Mouse (Mus musculus) lung, postnatal 0 days (tissue): Measurements from ENCODE around the gene Npas4. TPM values are rescaled to one million over a fixed set of nuclear protein-coding genes. Genes with fewer than 3 reads are reported as not detected.
"Not testable (repeated sequence)": the region's sequence is repeated elsewhere in the genome, so short reads cannot be mapped to it uniquely, and the experiment has no call there.

ENCODE experiments used
- ATAC-seq: fragments of 200-750 bp; cut with Nextera tagmentation; 2 replicates; pipeline ENCODE4 v1.8.0; 2017; ENCODE audit warnings: moderate library complexity
- DNase-seq: peaks from one replicate; pipeline ENCODE4 v3.0.0-alpha.2; 2016; ENCODE audit warnings: low spot score
- H3K27ac ChIP-seq: fragments of 300-500 bp; sonication (generic); 2 replicates; pipeline ENCODE4 v1.5.1; 2014; ENCODE audit warnings: antibody characterized with exemption, mild to moderate bottlenecking, low read length, mixed read lengths
- H3K27me3 ChIP-seq: fragments of 300-500 bp; sonication (generic); replicated peaks from 2 replicates; pipeline ENCODE4 v1.6.1; 2014; ENCODE audit warnings: low read length, mixed read lengths; ENCODE audit not compliant: insufficient read depth
- H3K36me3 ChIP-seq: fragments of 300-500 bp; sonication (generic); 2 replicates; pipeline ENCODE4 v1.6.1; 2014; ENCODE audit warnings: low read length, mixed read lengths; ENCODE audit not compliant: insufficient read depth
- H3K4me1 ChIP-seq: fragments of 300-500 bp; sonication (generic); 2 replicates; pipeline ENCODE4 v1.6.1; 2014; ENCODE audit warnings: antibody characterized with exemption, low read depth, low read length, mixed read lengths; ENCODE audit not compliant: insufficient read depth
- H3K4me2 ChIP-seq: fragments of 300-500 bp; sonication (generic); replicated peaks from 2 replicates; pipeline ENCODE4 v1.6.1; 2014; ENCODE audit warnings: low read depth, mild to moderate bottlenecking, low read length, moderate library complexity, mixed read lengths
- H3K4me3 ChIP-seq: fragments of 300-500 bp; sonication (generic); 2 replicates; pipeline ENCODE4 v1.5.1; 2014; ENCODE audit warnings: low read depth, low read length
- H3K9ac ChIP-seq: fragments of 300-500 bp; sonication (generic); replicated peaks from 2 replicates; pipeline ENCODE4 v1.6.1; 2014; ENCODE audit warnings: low read depth, mild to moderate bottlenecking
- H3K9me3 ChIP-seq: fragments of 300-500 bp; sonication (generic); 2 replicates; pipeline ENCODE4 v1.6.1; 2016; ENCODE audit warnings: low read length, mixed read lengths
- CTCF ChIP-seq: IDR thresholded peaks from 2 replicates; pipeline ENCODE4 v1.5.1; 2016; ENCODE audit warnings: antibody characterized with exemption, mild to moderate bottlenecking
- EP300 ChIP-seq: IDR thresholded peaks from 2 replicates; pipeline ENCODE4 v1.6.1; 2016; ENCODE audit warnings: antibody characterized with exemption, mild to moderate bottlenecking, control low read depth
- WGBS: fragments of 180-500 bp; shearing (Covaris S2); extraction: QIAGEN DNeasy Blood & Tissue Kit; methylation state at CpG from one replicate; pipeline ENCODE4 v1.1.7; 2014; 5-methylcytosine and 5-hydroxymethylcytosine counted together
- polyA plus RNA-seq: library from polyadenylated mRNA; unstranded; fragments of >200 nt; fragmentation: Nextera tagmentation; extraction: Ambion mirVana; gene quantifications from 2 replicates; pipeline ENCODE4 v1.2.1, GENCODE M21; 2015

Gene Npas4
- polyA plus RNA-seq, 1 experiment from 2014 or later: 0.04 TPM

DNA sequence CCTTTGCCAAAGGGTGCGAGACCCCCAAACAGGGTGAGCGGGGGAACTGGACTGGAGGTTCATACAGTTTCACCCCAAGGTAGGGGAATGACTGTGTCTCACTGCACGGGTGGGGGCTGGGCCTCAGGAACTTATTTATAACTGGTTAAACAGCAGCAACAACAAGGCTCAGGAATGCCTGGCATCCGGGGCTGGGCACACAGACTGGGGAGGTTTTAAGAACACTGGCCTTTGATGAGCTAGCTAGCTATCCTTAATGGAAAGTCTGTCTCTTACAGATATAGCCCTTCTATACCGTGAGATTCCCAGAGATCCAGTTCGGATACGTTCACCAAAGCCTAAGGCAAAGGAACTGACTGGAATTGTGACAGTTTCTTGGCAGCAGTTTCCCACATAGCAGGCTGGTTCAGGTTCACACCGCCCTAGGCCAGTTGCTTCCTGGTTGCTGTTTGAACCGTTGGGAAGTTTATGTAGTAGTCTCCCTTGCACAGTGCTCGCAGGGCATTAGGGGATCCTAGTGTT, 26.2 kb upstream of the Npas4 start:
- H3K27ac ChIP-seq: peak overlapping the region; percentile 38; the same call in 1 of the 2 replicates
- ATAC-seq: peak; percentile 84
- DNase-seq: peak; percentile 64
- no peaks in the 10 kb centered on the region for H3K27me3 ChIP-seq
- peak overlapping the region; percentile 27; the same call in 1 of the 2 replicates for H3K4me2 ChIP-seq
- H3K4me1 ChIP-seq: no peaks in the 10 kb centered on the region
- no peaks in the 10 kb centered on the region for H3K36me3 ChIP-seq
- no peak overlapping the region for H3K4me3 ChIP-seq
- H3K9ac ChIP-seq: no peak overlapping the region
- no peaks in the 10 kb centered on the region for H3K9me3 ChIP-seq
- WGBS: 19% methylated on average over 10 of the region's 10 CpGs
- no peak; the same call in 1 of the 2 replicates for TF ChIP-seq EP300
- TF ChIP-seq CTCF: no peak

DNA sequence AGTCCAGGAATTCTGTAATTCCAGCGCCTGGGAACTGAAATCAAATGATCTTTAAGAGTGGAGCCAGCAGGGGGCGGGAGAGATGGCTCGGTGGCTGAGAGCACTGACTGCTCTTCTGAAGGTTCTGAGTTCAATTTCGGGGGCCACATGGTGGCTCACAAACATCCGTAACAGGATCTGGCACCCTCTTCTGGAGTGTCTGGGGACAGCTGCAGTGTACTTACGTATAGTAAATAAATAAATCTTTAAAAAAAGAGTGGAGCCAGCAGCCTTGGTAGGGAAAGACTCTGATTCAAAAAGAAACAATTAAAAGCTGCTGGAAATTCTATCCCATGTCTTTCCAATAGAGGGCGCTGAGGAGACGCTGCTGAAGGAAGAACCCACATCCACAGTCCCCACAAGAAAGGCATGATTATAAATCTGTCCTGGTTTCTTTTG, 24.9 kb upstream of the Npas4 start:
- H3K9ac ChIP-seq: no peak overlapping the region
- WGBS: 13% methylated on average over 8 of the region's 8 CpGs
- H3K4me1 ChIP-seq: no peaks in the 10 kb centered on the region
- H3K4me3 ChIP-seq: no peak overlapping the region
- H3K27me3 ChIP-seq: no peaks in the 10 kb centered on the region
- DNase-seq (peak; percentile 68), ATAC-seq (no peak)
- no peaks in the 10 kb centered on the region for H3K36me3 ChIP-seq
- H3K9me3 ChIP-seq: no peaks in the 10 kb centered on the region
- TF ChIP-seq CTCF (peak; percentile 63), EP300 (no peak)
- H3K27ac ChIP-seq: no peak overlapping the region
- no peak overlapping the region for H3K4me2 ChIP-seq

GRCm38 (mm10) chr19:5013138-5013537, 23.0 kb upstream of the Npas4 start:
- H3K9ac ChIP-seq: no peak overlapping the region
- no peaks in the 10 kb centered on the region for H3K4me1 ChIP-seq
- H3K27me3 ChIP-seq: no peaks in the 10 kb centered on the region
- no peak overlapping the region for H3K4me2 ChIP-seq
- no peak overlapping the region for H3K4me3 ChIP-seq
- WGBS: 42% methylated on average over 8 of the region's 8 CpGs
- TF ChIP-seq CTCF: no peak
- TF ChIP-seq EP300: no peak
- DNase-seq (no peak), ATAC-seq (no peak)
- no peaks in the 10 kb centered on the region for H3K9me3 ChIP-seq
- H3K27ac ChIP-seq: no peak overlapping the region
- H3K36me3 ChIP-seq: no peaks in the 10 kb centered on the region

- 53% methylated on average over 4 of the region's 4 CpGs for WGBS
- Histone ChIP-seq H3K27me3 (no peaks in the 10 kb centered on the region), H3K4me3 (no peak overlapping the region), H3K4me1 (no peaks in the 10 kb centered on the region), H3K27ac (no peak overlapping the region), H3K9ac (no peak overlapping the region), H3K4me2 (no peak overlapping the region), H3K36me3 (no peaks in the 10 kb centered on the region), H3K9me3 (no peaks in the 10 kb centered on the region)
- DNase-seq: no peak
- no peak for ATAC-seq
- TF ChIP-seq CTCF: no peak
- TF ChIP-seq EP300: no peak
Observed at GRCm38 (mm10) chr19:5004925-5005324, 14.8 kb upstream of the Npas4 start.

DNA sequence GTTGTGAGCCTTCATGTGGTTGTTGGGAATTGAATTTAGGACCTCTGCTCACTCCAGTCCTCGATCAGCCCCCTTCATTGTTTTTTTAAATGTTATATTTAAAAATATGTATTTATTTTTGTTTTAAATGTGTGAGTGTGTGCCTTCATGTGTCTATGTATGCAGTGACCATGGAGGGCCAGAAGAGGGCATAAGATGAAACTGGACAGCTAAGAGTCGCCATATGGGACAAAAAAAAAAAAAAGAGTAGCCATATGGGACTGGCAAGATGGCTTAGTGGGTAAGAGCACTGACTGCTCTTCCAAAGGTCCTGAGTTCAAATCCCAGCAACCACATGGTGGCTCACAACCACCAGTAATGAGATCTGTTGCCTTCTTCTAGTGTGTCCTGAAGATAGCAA, 13.5 kb upstream of the Npas4 start:
- not testable (repeated sequence) for DNase-seq, H3K4me1 ChIP-seq, ATAC-seq, H3K4me3 ChIP-seq, H3K36me3 ChIP-seq, H3K9me3 ChIP-seq, H3K27ac ChIP-seq, H3K9ac ChIP-seq, H3K4me2 ChIP-seq, H3K27me3 ChIP-seq
- peak; percentile 27 for TF ChIP-seq CTCF
- WGBS: 39% methylated on average over 2 of the region's 2 CpGs

DNA sequence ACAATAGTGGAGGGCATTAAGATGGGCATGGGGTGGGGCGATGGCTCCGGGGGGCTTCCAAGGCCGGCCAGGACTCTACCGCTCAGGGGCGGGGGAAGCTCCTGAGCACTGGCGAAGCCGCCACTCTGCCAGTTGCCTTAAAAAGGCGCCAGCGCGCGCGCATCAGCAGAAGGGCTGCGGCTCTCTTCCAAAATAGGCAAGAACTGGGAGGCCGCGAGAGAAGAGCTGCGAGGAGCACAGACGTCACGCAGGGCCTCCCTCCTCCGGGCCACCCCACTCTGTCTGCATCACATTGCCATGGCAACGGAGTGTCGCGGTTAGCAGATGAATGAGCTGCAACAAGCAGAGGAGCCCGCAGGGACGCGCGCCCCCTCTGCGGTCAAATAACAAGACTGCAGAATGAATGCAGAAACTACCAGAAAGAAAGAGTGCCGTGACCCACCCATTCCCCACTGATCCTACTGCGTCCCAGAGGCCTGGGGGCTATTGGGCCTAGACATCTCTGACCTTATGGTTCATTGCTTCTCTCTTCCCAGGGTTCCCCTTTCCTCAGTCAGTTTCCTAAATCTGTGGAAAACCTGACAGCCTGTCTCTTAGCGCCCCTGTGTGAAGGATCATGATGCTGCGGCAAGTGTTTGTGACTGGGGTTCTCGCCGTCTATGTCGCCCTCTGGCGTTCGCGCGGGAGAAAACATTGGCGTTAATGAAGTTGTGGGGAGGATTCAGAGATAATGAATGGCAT, 11.7 kb upstream of the Npas4 start:
- 2% methylated on average over 39 of the region's 39 CpGs for WGBS
- TF ChIP-seq CTCF (peak; percentile 88), EP300 (no peak)
- no peaks in the 10 kb centered on the region for H3K27me3 ChIP-seq
- H3K4me2 ChIP-seq: 0 out of 2 replicates have a peak overlapping the region, but pooled peaks have one; percentile 11
- no peaks in the 10 kb centered on the region for H3K36me3 ChIP-seq
- H3K9me3 ChIP-seq: no peaks in the 10 kb centered on the region
- no peak overlapping the region for H3K27ac ChIP-seq
- DNase-seq (peak; percentile 79), ATAC-seq (peak; percentile 91)
- no peak overlapping the region for H3K4me3 ChIP-seq
- H3K4me1 ChIP-seq: no peaks in the 10 kb centered on the region
- no peak overlapping the region for H3K9ac ChIP-seq
